Mouse (Mus musculus) lung, postnatal 4 days (tissue): ENCODE measurements around the gene Tvp23a.
A peak's percentile ranks its signal among the peaks of the same experiment; 100 is the strongest.

ENCODE experiments used
- DNase-seq, 2 experiments: peaks; one replicate each; pipeline ENCODE4 v3.0.0; 2021

The Tvp23a gene

DNA sequence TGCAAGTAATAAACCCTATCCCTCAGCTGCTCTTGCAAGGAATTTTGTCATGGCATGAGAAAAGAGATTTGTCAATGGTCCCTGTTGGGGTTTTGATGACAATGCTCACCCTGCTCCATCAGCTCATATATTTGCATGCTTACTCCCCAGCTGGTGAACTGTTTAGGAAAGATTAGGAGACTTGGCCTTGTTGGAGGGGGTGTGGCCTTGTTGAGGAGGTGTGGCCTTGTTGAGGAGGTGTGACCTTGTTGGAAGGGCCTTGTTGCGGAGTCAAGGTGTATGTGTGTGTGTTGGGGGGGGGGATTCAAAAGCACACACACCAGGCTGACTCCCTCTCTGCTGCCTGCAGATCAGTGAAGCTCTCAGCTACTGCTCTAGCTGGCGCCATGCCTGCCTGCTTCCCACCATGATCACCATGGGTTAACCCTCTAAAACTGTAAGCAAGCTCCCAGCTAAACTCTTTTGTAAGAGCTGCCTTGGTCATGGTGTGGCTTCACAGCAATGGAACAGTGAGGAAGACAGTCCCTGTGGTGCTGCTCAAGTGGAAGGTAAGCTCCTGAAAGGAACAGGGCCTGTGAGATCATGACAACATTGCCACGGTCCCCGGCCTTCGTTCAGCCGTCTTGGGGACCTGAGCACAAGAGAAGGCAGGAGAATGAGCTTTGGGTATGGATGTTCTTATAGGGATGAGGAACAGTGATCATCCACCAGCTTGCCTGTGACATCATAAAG is 58.4 kb downstream of the Tvp23a start:
- no peak for DNase-seq

DNA sequence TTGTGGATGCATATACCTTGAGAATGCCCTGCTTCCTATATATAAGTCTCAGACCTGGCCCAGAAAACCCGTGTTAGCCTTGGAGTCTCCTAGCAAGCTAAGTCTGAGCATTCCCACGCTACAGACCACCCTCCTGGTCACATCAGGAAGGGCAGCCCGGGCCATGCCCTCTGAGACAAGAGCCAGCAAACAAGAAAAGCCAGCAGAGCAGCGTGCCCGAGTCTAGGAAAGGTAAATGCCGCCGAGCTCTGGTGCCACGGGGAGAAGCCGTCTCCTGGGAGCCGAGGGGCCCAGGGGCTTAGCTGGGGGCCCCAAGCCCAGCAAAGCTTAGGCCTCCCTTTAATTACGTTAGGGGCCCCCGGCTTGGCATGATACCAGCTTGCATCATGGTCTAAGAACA is 61.9 kb downstream of the Tvp23a start:
- DNase-seq: peak in 1 of 2 experiments; percentile 32

DNA sequence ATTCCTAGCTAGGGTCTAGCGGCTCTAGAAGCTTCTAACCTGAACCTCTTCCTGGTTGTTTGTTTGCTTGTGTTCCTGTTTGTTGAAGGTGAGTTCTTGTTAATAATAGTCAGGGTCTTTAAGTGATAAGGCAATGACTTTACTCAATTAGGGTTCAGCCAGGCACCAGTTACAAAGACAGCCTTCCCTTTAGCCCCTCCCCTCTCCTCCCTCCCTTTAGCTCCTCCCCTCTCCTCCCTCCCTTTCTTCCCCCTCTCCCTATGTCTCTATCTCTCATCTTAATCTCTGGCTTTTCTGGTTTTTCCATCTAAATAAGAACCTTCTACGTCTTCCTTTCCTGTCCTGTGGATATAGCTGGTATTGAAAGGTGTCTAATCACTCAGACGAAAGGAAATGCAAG is 62.6 kb downstream of the Tvp23a start:
- no peak for DNase-seq

DNA sequence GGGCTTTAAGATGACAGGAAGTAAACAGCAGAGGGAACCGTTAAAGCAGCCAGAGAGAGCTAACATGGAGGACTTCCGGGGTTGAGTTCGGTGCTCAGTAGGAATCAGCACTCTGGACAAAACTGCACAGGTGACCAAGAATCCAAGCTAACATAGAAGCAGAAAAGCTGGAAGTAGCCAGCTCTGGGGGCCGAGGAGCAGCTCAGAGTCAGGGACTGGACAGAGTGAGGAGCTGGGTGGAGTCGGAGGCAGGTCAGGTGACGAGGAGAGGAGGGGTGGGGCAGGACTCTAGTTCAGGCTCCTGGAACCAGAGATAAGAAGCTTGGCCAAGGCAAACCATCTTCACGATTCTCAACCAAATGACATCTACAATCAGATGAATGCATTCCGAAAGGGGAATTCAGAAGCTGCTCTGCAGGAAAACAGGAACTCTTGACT is 63.1 kb downstream of the Tvp23a start:
- DNase-seq: peak; percentile 52 to 61

DNA sequence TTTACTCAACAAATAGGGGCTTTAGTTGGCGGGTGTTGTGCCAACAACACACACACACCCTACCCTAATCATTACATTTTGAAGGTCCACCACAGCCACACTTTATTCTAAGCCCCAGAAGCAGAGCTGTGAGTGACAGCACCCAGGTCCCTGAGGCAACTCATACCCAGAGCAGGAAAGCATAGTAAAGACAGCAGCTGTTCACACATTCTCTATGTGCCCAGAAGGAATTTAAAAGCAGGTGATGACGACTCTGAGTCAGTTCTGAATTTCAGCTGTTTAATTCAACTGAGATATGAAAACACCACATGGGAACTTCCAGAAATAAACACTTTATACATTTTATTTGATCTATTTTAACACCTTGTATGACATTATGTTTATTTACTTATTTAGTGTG is 67.6 kb downstream of the Tvp23a start:
- DNase-seq: no peak

DNA sequence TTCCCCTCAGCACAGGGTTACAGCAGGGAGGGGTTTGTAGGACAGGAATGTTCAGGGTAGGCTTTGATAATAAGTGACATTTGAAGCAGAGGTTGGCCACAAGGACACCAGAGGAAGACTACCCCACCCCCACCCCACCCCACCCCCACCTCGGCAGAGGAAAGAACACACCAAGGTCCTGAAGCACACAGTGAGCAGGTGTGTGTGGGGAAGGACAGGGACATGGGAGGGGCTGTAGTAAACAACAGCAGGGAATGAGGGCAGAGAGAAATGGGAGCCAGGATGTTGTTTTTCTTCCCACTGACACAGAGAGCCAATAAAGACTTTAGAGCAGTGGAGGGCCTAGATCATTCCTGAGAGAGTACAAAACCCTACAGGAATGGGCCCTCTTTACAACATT is 69.9 kb downstream of the Tvp23a start:
- no peak for DNase-seq

DNA sequence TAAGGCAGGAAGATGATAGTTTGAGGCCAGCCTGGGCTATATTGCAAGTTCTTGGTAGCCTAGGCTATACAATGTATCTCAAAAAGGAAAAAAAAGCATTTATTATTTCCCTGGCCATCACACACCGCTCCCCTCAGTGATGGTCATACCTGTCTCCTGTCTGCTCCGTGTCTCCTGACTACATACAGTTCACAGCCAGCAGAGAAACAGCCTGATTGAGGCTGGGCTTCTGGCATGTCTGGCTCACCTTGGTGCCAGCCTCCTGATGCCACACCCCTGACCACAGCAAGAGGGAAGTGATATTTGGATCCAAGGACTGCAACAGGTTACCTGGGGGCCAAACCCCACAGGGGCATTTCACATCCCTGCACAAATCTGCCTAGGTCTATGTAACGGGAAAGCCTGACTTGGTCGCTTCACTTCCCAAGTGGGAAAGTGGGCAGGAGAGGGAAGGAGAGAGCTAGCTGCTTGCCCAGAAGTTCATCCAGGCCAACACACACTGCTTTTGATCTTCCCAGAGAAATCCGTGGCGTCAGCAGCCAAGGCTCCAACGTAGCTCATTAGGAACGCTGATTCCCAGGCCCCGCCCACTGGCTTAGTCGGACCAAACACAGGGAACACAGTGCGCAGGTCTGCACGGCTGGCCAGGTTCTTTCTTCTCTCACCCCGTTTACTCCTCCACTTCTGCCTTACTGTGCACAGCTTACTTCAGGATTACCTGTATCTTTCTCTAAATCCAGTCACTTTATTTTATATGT is 72.7 kb downstream of the Tvp23a start:
- DNase-seq: peak; percentile 59 to 67

DNA sequence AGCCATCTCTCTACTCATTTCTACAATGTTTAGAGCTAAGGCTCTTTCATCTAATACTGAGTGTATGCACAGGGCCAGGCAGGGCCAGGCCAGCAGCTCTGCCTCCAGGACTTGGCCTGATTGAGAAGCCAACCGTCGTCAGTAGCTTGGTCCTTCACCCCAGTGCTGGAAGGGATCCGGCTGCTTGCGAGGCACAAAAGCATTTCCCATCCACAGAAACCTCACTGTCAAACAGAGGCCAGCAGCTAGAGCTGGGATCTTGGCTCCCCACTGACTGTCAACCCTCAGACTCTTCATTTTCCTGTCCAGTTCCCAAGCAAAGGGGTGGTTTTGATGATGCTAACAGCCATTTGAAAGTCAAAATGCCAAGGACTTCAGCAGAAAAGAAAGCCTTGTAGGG is 74.8 kb downstream of the Tvp23a start:
- peak in 1 of 2 experiments; percentile 71 for DNase-seq
